Mouse (Mus musculus): ENCODE results near the gene Tspan5. TPM values are rescaled to one million over a fixed set of nuclear protein-coding genes. Genes with fewer than 3 reads are reported as not detected.

Tspan5 gene
- polyA plus RNA-seq, 1 experiment, result 33.0 TPM

- TF ChIP-seq POLR2A (IDR thresholded peaks at IDR 0.05; ENCODE audit: borderline replicate concordance, extremely low read depth, low read depth, low read length) (no peak), CTCF (IDR thresholded peaks at IDR 0.05; ENCODE audit: insufficient read depth, low read length) (no peak)
- WGBS, result 81% methylated on average over 9 of the region's 9 CpGs
- no peak for DNase-seq
- no peak overlapping the region for H3K4me3 ChIP-seq (replicated peaks; ENCODE audit: extremely low read depth, low read depth, low read length)
- peaks cover 2% of the 10 kb centered on the region; the same call in 1 of the 2 replicates for H3K4me1 ChIP-seq (ENCODE audit: control insufficient read depth, insufficient read depth, low read length)
These were observed 21.9 kb downstream of the Tspan5 start for GRCm38 (mm10) chr3:138763941-138764340.

GRCm38 (mm10) chr3:138764782-138765181 lies 22.8 kb downstream of the Tspan5 start:
- TF ChIP-seq CTCF (IDR thresholded peaks at IDR 0.05; ENCODE audit: insufficient read depth, low read length), result no peak
- DNase-seq, result no peak
- Histone ChIP-seq H3K4me1 (ENCODE audit: control insufficient read depth, insufficient read depth, low read length) (peaks cover 2% of the 10 kb centered on the region; the same call in 1 of the 2 replicates), H3K4me3 (replicated peaks; ENCODE audit: extremely low read depth, low read depth, low read length) (no peak overlapping the region)
- 43% methylated on average over 3 of the region's 3 CpGs for WGBS

GRCm38 (mm10) chr3:138767034-138767433 lies 25.0 kb downstream of the Tspan5 start:
- TF ChIP-seq CTCF (IDR thresholded peaks at IDR 0.05; ENCODE audit: insufficient read depth, low read length) (no peak), POLR2A (IDR thresholded peaks at IDR 0.05; ENCODE audit: borderline replicate concordance, extremely low read depth, low read depth, low read length) (no peak)
- Histone ChIP-seq H3K4me3 (replicated peaks; ENCODE audit: extremely low read depth, low read depth, low read length) (no peak overlapping the region), H3K4me1 (ENCODE audit: control insufficient read depth, insufficient read depth, low read length) (0 out of 2 replicates have a peak, but pooled peaks cover 2% of the 10 kb centered on the region)
- no peak for DNase-seq
- WGBS, result 59% methylated on average over 8 of the region's 8 CpGs

GRCm38 (mm10) chr3:138768541-138769093 lies 26.6 kb downstream of the Tspan5 start:
- no peak overlapping the region for H3K4me3 ChIP-seq (replicated peaks; ENCODE audit: extremely low read depth, low read depth, low read length)

GRCm38 (mm10) chr3:138770650-138771331 lies 28.8 kb downstream of the Tspan5 start:
- H3K4me1 ChIP-seq (ENCODE audit: control insufficient read depth, insufficient read depth, low read length), result no peaks in the 10 kb centered on the region
- WGBS, result 72% methylated on average over 10 of the region's 10 CpGs
- DNase-seq, result no peak
- TF ChIP-seq CTCF (IDR thresholded peaks at IDR 0.05; ENCODE audit: insufficient read depth, low read length), result no peak
- no peak for TF ChIP-seq POLR2A (IDR thresholded peaks at IDR 0.05; ENCODE audit: borderline replicate concordance, extremely low read depth, low read depth, low read length)
- H3K4me3 ChIP-seq (replicated peaks; ENCODE audit: extremely low read depth, low read depth, low read length), result no peak overlapping the region

More at GRCm38 (mm10) chr3:138768541-138769093, 26.6 kb downstream of the Tspan5 start:
- 77% methylated on average over 12 of the region's 12 CpGs for WGBS
- TF ChIP-seq POLR2A (IDR thresholded peaks at IDR 0.05; ENCODE audit: borderline replicate concordance, extremely low read depth, low read depth, low read length) (no peak), CTCF (IDR thresholded peaks at IDR 0.05; ENCODE audit: insufficient read depth, low read length) (no peak)
- 0 out of 2 replicates have a peak, but pooled peaks cover 2% of the 10 kb centered on the region for H3K4me1 ChIP-seq (ENCODE audit: control insufficient read depth, insufficient read depth, low read length)
- no peak for DNase-seq

GRCm38 (mm10) chr3:138771549-138772333 lies 29.7 kb downstream of the Tspan5 start:
- TF ChIP-seq CTCF (IDR thresholded peaks at IDR 0.05; ENCODE audit: insufficient read depth, low read length) (no peak), POLR2A (IDR thresholded peaks at IDR 0.05; ENCODE audit: borderline replicate concordance, extremely low read depth, low read depth, low read length) (no peak)
- H3K4me3 ChIP-seq (replicated peaks; ENCODE audit: extremely low read depth, low read depth, low read length), result no peak overlapping the region
- DNase-seq, result no peak
- H3K4me1 ChIP-seq (ENCODE audit: control insufficient read depth, insufficient read depth, low read length), result no peaks in the 10 kb centered on the region
- 77% methylated on average over 12 of the region's 12 CpGs for WGBS

GRCm38 (mm10) chr3:138773871-138774606 lies 32.0 kb downstream of the Tspan5 start:
- H3K4me1 ChIP-seq (ENCODE audit: control insufficient read depth, insufficient read depth, low read length), result no peaks in the 10 kb centered on the region
- DNase-seq, result no peak
- no peak overlapping the region for H3K4me3 ChIP-seq (replicated peaks; ENCODE audit: extremely low read depth, low read depth, low read length)
- WGBS, result 53% methylated on average over 9 of the region's 9 CpGs
- no peak for TF ChIP-seq POLR2A (IDR thresholded peaks at IDR 0.05; ENCODE audit: borderline replicate concordance, extremely low read depth, low read depth, low read length)
- no peak for TF ChIP-seq CTCF (IDR thresholded peaks at IDR 0.05; ENCODE audit: insufficient read depth, low read length)

- no peaks in the 10 kb centered on the region for H3K4me1 ChIP-seq (ENCODE audit: control insufficient read depth, insufficient read depth, low read length)
- no peak overlapping the region for H3K4me3 ChIP-seq (replicated peaks; ENCODE audit: extremely low read depth, low read depth, low read length)
- DNase-seq, result no peak
- no peak for TF ChIP-seq CTCF (IDR thresholded peaks at IDR 0.05; ENCODE audit: insufficient read depth, low read length)
- no peak for TF ChIP-seq POLR2A (IDR thresholded peaks at IDR 0.05; ENCODE audit: borderline replicate concordance, extremely low read depth, low read depth, low read length)
- WGBS, result 85% methylated on average over 4 of the region's 4 CpGs
These were observed 32.6 kb downstream of the Tspan5 start for GRCm38 (mm10) chr3:138774607-138774943.

Data from lung, adult 2 months (tissue).